Mouse (Mus musculus) limb, embryonic 10.5 days (tissue): ENCODE data around the gene Ptpre. TPM values are rescaled to one million over a fixed set of nuclear protein-coding genes. Genes with fewer than 3 reads are reported as not detected.

Source experiments
- DNase-seq: peaks from one replicate; pipeline ENCODE4 v3.0.0-alpha.2; 2017; ENCODE audit warnings: low spot score
- H3K27ac ChIP-seq: fragments of 300-500 bp; sonication (generic); 2 replicates; pipeline ENCODE4 v1.5.1; 2016; ENCODE audit warnings: mild to moderate bottlenecking
- H3K27me3 ChIP-seq: fragments of 300-500 bp; sonication (generic); 2 replicates; pipeline ENCODE4 v1.6.1; 2016; ENCODE audit warnings: low read depth, mild to moderate bottlenecking; ENCODE audit not compliant: poor library complexity, severe bottlenecking
- H3K36me3 ChIP-seq: fragments of 300-500 bp; sonication (generic); 2 replicates; pipeline ENCODE4 v1.6.1; 2016; ENCODE audit warnings: mild to moderate bottlenecking, moderate library complexity
- H3K4me1 ChIP-seq: fragments of 300-500 bp; sonication (generic); 2 replicates; pipeline ENCODE4 v1.6.1; 2016
- H3K4me3 ChIP-seq: fragments of 300-500 bp; sonication (generic); 2 replicates; pipeline ENCODE4 v1.5.1; 2016; ENCODE audit warnings: mild to moderate bottlenecking, moderate library complexity
- H3K9me3 ChIP-seq: fragments of 300-500 bp; sonication (generic); replicated peaks from 2 replicates; pipeline ENCODE4 v1.6.1; 2016; ENCODE audit warnings: mild to moderate bottlenecking
- WGBS: fragments of 180-500 bp; shearing (Covaris S2); methylation state at CpG from one replicate; pipeline ENCODE4 v1.1.7; 2016; 5-methylcytosine and 5-hydroxymethylcytosine counted together
- polyA plus RNA-seq: library from polyadenylated mRNA; unstranded; fragments of >200 nt; fragmentation: Nextera tagmentation; extraction: Ambion mirVana; gene quantifications from 2 replicates; pipeline ENCODE4 v1.2.1, GENCODE M21; 2016

The Ptpre gene
- polyA plus RNA-seq, 1 experiment from 2014 or later = 0.64 TPM

DNA sequence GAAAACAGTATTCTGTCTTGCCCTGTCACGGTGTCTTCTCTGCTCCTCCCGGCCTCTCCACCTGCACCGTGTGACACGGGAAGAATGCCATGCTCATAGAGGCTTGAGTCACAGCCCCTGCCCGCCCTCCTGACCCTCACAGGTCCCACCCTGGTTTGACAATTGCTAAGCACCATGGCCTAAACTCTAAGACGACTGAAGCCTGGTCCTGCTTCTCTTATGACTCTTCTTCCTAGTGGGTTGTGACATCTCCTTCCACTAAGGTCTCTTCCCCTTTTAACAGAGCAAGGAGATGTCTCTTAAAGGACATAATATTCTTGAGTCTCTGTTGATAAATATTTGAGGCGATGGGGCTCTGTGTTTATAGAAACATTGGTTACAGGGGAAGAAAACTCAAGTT is 91.1 kb downstream of the Ptpre start:
- Histone ChIP-seq H3K27me3 (no peaks in the 10 kb centered on the region), H3K36me3 (no peaks in the 10 kb centered on the region), H3K9me3 (no peaks in the 10 kb centered on the region), H3K27ac (no peak overlapping the region), H3K4me1 (0 out of 2 replicates have a peak, but pooled peaks cover 3% of the 10 kb centered on the region), H3K4me3 (no peak overlapping the region)
- 86% methylated on average over 7 of the region's 7 CpGs for WGBS
- no peak for DNase-seq

DNA sequence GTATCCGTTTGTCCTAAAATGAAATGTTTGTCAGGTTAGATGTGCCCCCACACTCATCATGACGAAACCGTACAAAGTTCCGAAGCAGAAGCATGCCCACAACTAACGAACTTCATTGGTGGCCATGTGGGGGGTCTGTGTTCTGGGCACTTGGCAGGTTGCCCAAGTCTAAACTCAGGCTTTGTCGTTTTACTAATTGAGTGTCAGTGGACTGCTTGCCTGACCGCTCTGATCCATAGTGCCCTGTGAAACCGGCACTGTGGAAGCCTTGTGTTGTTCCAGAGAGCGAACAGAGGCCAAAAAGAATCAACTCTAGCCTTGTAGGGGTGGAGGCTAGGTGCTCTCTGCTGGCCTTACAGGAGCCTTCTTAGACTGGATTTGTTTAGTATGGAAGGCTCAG is 91.7 kb downstream of the Ptpre start:
- no peaks in the 10 kb centered on the region for H3K27me3 ChIP-seq
- DNase-seq = no peak
- H3K27ac ChIP-seq = no peak overlapping the region
- H3K9me3 ChIP-seq = no peaks in the 10 kb centered on the region
- WGBS = 84% methylated on average over 9 of the region's 9 CpGs
- H3K4me1 ChIP-seq = 0 out of 2 replicates have a peak, but pooled peaks cover 3% of the 10 kb centered on the region
- H3K4me3 ChIP-seq = no peak overlapping the region
- H3K36me3 ChIP-seq = no peaks in the 10 kb centered on the region

DNA sequence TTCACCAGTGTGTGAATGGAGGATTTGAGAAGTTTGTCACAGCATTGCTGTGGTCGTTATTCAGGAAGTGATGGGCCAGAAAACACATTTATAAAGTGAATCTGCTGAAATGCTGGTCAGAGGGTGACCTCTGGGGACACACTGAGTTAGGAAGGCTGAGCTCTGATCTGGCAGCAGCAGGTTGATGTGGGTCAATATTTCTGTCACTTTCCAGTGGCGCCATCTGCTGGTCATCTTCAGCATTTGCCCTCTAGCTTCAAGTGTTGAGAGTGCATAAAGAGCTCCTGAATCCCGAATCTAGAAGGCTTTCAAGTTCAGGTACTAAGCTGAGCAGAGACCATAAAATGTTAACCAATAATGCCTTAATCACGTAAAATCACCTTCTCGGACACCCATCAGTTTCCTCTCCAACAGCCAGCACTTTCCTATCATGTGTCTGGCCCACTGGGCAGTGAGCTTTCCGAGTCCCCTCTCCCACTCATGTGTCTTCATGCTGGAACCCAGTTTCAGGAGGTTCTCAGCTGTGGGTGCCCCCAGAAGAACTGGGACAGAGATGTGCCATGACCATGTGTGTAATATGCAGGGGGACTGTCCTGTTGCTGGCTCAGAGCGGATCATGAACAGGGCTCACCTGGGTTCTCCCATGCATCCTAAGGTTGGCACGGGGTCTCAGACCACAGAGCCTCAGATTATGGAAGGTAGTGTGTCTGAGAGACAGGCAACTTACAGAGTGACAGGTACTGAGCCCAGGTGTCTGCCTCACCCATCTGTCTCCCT is 94.7 kb downstream of the Ptpre start:
- Histone ChIP-seq H3K27me3 (no peaks in the 10 kb centered on the region), H3K36me3 (no peaks in the 10 kb centered on the region), H3K27ac (no peak overlapping the region), H3K4me1 (0 out of 2 replicates have a peak, but pooled peaks cover 3% of the 10 kb centered on the region), H3K4me3 (no peak overlapping the region), H3K9me3 (no peaks in the 10 kb centered on the region)
- peak; percentile 81 for DNase-seq
- 55% methylated on average over 8 of the region's 8 CpGs for WGBS

DNA sequence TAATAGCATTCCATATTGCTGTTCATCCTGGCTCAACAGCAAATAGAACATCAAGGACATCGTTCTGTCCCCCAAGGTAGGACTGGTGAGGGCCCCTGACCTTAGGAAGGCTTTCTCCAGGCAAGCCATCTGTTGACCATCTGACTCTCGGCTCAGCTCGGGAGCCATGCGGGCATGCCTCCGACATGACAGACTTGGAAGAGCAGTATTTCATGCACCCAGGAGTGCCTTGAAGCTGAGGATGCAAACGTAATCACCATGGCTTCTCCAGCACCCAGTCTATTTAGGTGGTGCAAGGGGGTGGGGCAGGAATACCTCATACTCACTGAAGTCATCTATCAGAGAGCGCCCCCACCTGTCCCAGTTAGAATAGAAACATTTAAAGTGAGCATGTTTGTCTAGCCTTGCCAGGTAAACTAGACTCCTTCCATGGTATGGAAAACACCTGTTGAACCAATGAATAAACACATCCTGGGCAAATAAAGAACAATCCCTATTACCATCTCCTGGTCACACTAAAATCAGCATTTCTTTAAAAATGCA is 95.5 kb downstream of the Ptpre start:
- no peak for DNase-seq
- 69% methylated on average over 7 of the region's 7 CpGs for WGBS
- no peak overlapping the region for H3K4me3 ChIP-seq
- no peak overlapping the region for H3K27ac ChIP-seq
- H3K4me1 ChIP-seq = 0 out of 2 replicates have a peak, but pooled peaks cover 3% of the 10 kb centered on the region
- H3K27me3 ChIP-seq = no peaks in the 10 kb centered on the region
- no peaks in the 10 kb centered on the region for H3K9me3 ChIP-seq
- no peaks in the 10 kb centered on the region for H3K36me3 ChIP-seq

DNA sequence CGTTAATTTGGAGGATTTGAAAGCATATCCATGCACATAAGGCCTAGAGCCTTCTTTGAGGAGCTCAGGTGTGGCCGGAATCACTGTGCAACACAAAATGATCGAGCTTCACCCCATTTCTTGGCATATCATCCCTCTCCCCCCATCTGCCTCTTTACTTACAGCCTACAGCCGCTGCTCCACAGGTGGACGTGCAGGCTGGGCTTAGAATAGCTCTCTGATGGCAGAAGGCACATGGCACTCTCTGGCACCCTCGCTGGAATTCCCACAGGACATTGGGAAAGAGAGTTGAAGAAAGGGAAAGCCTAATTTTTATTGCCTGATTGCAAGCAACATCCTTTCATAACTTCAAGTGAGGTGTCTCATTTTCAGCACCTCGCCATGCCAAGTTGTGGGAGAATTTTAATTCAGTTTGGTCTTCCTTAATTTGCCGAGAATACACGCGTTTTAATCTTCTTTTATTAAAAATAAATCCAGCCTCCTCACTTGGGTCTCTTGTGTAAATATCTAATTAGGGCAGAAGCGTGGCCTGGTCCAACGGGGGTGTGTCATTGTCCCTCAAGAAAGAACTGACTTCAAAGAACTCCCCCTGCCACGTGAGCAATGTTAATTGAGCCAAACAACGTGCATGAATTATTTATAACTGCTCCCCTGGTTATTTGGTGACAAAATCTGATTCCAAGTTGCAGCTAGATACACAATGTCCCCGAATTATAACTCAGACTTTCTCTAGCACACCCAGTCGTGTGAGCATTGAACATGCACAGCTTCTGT is 97.8 kb downstream of the Ptpre start:
- Histone ChIP-seq H3K4me3 (no peak overlapping the region), H3K27ac (no peak overlapping the region), H3K27me3 (no peaks in the 10 kb centered on the region), H3K9me3 (no peaks in the 10 kb centered on the region), H3K36me3 (no peaks in the 10 kb centered on the region), H3K4me1 (no peaks in the 10 kb centered on the region)
- DNase-seq = no peak
- 84% methylated on average over 16 of the region's 16 CpGs for WGBS

DNA sequence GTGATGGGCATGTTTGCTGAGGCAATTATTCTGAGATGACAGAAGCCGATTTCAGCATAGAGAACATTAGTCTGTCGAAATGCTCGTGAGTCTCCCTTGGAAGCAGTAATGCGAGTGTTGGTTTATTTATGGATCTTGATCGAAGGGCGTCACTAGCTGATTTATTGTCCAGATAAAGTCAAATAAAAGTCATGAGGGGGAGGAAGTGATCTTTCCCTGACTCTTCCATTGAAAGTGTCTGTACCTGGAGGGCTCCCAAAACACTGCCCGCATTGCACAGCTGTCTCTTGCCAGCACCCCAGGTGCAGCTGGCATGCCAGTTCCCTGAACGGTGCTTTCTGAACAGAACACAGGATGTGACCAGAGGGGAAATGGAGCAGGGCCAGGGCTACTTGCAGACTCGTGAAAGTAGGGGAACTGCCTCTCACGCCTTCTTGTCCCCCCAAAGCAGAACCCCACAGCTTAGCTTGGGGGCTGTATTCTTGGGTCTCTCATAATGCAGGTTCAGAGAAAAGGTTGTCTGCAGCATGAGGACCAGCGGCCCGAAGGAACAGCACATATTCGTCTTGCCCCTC is 100.2 kb downstream of the Ptpre start:
- H3K9me3 ChIP-seq = no peaks in the 10 kb centered on the region
- DNase-seq = no peak
- H3K36me3 ChIP-seq = no peaks in the 10 kb centered on the region
- no peak overlapping the region for H3K27ac ChIP-seq
- no peak overlapping the region for H3K4me3 ChIP-seq
- 84% methylated on average over 13 of the region's 13 CpGs for WGBS
- H3K27me3 ChIP-seq = no peaks in the 10 kb centered on the region
- H3K4me1 ChIP-seq = no peaks in the 10 kb centered on the region

DNA sequence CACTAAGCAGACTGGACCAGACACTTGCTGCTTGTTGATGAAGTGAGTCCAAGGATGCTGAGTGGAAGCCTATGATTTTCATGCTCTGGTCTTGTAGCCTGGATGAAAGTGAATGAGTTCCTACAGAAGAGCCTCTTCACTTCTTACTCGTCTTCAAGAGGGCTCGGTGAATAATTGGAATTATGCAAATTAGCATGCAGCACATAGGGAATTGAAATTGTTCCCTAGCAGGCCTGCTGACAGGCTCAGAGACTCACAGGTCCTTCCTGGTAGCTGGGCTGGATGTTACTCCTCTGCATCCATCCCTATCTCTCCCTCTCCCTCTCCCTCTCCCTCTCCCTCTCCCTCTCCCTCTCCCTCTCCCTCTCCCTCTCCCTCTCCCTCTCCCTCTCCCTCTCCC is 102.1 kb downstream of the Ptpre start:
- Histone ChIP-seq H3K27me3 (no peaks in the 10 kb centered on the region), H3K9me3 (no peaks in the 10 kb centered on the region), H3K36me3 (no peaks in the 10 kb centered on the region), H3K4me1 (no peaks in the 10 kb centered on the region), H3K4me3 (no peak overlapping the region), H3K27ac (no peak overlapping the region)
- 69% methylated on average over 2 of the region's 2 CpGs for WGBS
- DNase-seq = no peak

DNA sequence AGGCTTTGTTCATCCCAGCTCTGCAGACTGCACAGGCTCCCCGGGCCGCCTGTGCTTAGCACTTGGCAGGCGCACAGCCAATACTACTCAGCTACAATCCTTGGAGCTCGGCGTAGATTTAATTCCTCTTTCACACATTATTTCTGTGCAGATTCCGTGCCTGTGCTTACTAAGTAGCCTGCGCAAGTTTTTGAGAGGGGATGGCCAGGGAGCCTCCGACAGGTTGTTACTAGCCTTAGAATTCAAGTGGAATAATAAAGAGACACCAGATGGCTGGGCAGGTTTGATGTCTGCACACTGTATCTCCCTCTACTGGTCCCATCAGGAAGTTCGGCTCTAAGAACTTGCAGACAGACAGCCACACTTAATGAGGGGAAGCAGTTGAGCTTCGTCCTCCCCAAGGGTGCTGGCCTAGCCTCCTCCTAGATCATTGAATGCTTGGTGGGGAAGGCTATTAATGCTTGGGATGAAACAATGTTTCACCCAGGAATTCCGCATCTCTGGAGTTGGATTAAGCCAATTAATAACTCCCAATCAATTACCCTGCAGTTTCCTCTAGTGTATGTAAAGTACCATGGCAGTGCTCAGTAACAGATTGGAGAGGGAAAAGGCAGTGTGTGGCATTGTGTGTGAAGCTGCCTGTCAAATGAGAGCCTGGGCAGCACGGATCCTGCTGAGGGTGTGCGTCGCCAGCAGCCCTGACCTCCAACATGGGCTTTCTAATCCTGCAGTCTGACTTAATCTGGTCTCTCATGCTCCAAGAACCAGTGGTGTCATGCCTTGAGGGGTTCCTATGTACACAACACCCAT is 104.6 kb downstream of the Ptpre start:
- Histone ChIP-seq H3K9me3 (no peaks in the 10 kb centered on the region), H3K27ac (no peak overlapping the region), H3K4me3 (no peak overlapping the region), H3K36me3 (no peaks in the 10 kb centered on the region), H3K4me1 (no peaks in the 10 kb centered on the region), H3K27me3 (no peaks in the 10 kb centered on the region)
- whole genome bisulfite sequencing = 70% methylated on average over 14 of the region's 14 CpGs
- DNase-seq = peak; percentile 37

DNA sequence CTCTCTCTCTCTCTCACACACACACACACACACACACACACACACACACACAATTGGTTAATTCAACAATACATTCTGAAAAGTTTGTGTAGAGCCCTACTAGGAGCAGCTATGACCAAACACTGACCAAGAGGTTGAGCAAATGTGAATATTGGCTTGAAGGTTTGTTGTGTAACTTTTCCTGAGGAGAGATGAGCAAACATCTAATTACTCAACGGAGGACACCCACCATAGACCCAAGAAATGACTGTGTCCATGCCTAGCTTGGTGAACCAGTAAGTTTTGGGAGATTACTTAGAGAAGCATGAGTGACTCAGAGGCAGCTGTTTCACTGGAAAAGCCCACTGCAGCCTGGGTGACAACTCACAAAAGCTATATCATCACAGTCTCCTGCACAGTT is 107.2 kb downstream of the Ptpre start:
- H3K27ac ChIP-seq = no peak overlapping the region
- H3K27me3 ChIP-seq = no peaks in the 10 kb centered on the region
- DNase-seq = no peak
- H3K4me3 ChIP-seq = no peak overlapping the region
- H3K4me1 ChIP-seq = no peaks in the 10 kb centered on the region
- H3K9me3 ChIP-seq = no peaks in the 10 kb centered on the region
- no peaks in the 10 kb centered on the region for H3K36me3 ChIP-seq
- WGBS = 94% methylated on average over 1 of the region's 1 CpGs

DNA sequence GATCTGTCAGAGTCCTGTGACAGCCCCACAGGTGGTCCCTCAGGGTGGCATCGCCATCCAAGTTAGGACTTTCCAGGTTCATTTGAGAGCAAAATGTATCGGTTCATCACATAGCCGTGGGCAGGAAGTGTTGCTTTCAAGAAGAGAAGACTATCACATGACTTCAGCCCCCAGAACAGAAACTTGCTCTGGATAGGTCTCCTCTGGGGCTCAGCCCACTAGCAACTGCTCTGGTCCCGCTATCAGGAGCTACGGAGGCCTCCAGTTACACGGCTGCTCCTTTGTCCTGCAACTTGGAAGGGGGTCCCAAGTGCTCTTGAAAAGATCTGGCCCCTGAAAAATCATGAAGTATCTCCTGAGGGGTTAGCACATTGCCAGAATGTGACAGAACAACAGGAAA is 109.7 kb downstream of the Ptpre start:
- H3K9me3 ChIP-seq = no peaks in the 10 kb centered on the region
- no peak for DNase-seq
- H3K27ac ChIP-seq = no peak overlapping the region
- 82% methylated on average over 6 of the region's 6 CpGs for WGBS
- H3K4me3 ChIP-seq = no peak overlapping the region
- H3K36me3 ChIP-seq = no peaks in the 10 kb centered on the region
- H3K27me3 ChIP-seq = no peaks in the 10 kb centered on the region
- H3K4me1 ChIP-seq = peaks cover 8% of the 10 kb centered on the region

DNA sequence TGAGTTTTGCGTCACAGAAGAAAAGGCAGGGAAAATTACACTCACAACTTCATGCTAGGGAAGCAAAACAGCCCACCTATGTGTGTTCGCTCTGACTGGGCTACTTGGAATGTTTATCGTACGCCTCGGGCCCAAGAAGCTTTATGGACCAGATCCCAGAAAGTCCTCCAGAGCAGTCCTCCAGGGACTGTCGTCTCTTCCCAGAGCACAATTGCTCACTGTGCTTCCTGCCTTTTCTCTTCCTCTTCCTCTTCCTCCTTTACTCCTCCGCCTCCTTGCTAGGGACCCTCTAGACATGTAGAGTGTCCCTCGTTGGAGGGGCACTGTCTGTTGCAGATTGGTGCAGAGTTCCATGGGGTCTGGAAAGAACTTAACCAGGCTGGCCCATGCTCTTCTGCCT is 111.5 kb downstream of the Ptpre start:
- peaks cover 17% of the 10 kb centered on the region for H3K4me1 ChIP-seq
- no peak overlapping the region for H3K4me3 ChIP-seq
- no peaks in the 10 kb centered on the region for H3K36me3 ChIP-seq
- H3K27ac ChIP-seq = no peak overlapping the region
- no peak for DNase-seq
- H3K9me3 ChIP-seq = no peaks in the 10 kb centered on the region
- no peaks in the 10 kb centered on the region for H3K27me3 ChIP-seq
- WGBS = 90% methylated on average over 8 of the region's 8 CpGs

DNA sequence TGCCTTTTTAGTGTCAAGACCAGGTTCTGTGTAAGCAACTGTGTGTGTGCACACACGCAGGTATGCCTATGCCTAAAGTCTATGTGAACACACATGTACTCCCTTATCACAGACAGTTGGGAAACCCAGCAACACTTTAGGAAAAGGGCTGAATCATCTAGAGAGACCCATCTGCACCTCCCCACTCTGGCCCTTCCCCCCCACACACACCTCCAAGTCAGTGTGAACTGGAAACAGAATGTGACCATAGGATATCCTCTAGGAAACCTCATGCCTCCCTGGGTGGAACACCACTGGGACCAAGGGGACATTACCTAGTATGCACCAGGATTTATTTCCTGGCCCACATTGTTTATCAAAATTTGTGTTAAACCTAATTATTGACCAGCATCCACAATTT is 112.0 kb downstream of the Ptpre start:
- no peak overlapping the region for H3K27ac ChIP-seq
- H3K4me1 ChIP-seq = peaks cover 17% of the 10 kb centered on the region
- H3K9me3 ChIP-seq = no peaks in the 10 kb centered on the region
- H3K4me3 ChIP-seq = no peak overlapping the region
- H3K36me3 ChIP-seq = no peaks in the 10 kb centered on the region
- DNase-seq = no peak
- WGBS = 91% methylated on average over 1 of the region's 1 CpGs
- H3K27me3 ChIP-seq = no peaks in the 10 kb centered on the region
